Mouse (Mus musculus) thymus, adult 2 months (tissue): ENCODE measurements around the gene Marcks.

Experiments used
- CTCF ChIP-seq: fragments of 200-500 bp; IDR thresholded peaks from 2 replicates; pipeline ENCODE4 v1.5.1; 2012; ENCODE audit warnings: mild to moderate bottlenecking, control low read depth, low read length, moderate library complexity, borderline replicate concordance; ENCODE audit not compliant: control insufficient read depth, poor library complexity, insufficient read depth; ENCODE audit errors: extremely low read depth
- POLR2A ChIP-seq: fragments of 200-500 bp; IDR thresholded peaks from 2 replicates; pipeline ENCODE4 v1.6.1; 2012; ENCODE audit warnings: mild to moderate bottlenecking, low read length, control low read depth, moderate library complexity; ENCODE audit not compliant: control insufficient read depth, poor library complexity, insufficient read depth; ENCODE audit errors: extremely low read depth

GRCm38 (mm10) chr10:37093306-37093705 lies 45.4 kb downstream of the Marcks start:
- TF ChIP-seq POLR2A (no peak), CTCF (no peak)
